Mouse (Mus musculus): ENCODE data around the gene Nbeal2. TPM values are rescaled to one million over a fixed set of nuclear protein-coding genes. Genes with fewer than 3 reads are reported as not detected.

Gene Nbeal2
- total RNA-seq, 4 experiments from 2014 or later, result 2.1 to 4.2 (median 3.1) TPM

GRCm38 (mm10) chr9:110651931-110652722 lies 1.8 kb downstream of the Nbeal2 start:
- no peak for DNase-seq (ENCODE audit: low spot score in 2 of 2)

GRCm38 (mm10) chr9:110649775-110650174 lies 4.2 kb downstream of the Nbeal2 start:
- DNase-seq (ENCODE audit: low spot score in 2 of 2), result no peak

GRCm38 (mm10) chr9:110645219-110645618 lies 8.7 kb downstream of the Nbeal2 start:
- no peak for DNase-seq (ENCODE audit: low spot score in 2 of 2)

- DNase-seq (ENCODE audit: low spot score in 2 of 2), result no peak
Measured at GRCm38 (mm10) chr9:110644295-110644694, 9.7 kb downstream of the Nbeal2 start.

DNA sequence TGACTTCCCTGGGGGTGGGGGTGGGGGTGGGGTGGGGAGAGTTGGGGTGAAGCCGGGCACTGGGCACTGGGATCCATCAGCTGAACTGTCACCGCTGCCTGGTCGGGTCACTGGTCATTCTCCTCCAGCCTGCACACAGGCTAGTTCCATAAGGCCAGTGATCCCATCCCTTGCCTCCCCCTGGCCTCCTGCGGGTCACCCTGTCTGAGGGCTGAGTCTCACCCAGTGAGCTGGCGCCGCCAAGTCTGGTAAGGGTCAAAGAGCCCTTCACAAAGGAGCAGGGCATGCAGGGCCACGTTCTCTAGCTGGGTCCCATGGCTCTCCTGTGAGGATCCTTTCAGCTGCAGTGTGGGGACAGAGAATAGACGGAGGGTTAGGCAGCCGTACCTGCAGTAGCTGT lies 10.2 kb downstream of the Nbeal2 start:
- DNase-seq (ENCODE audit: low spot score in 2 of 2), result no peak

- DNase-seq (ENCODE audit: low spot score in 2 of 2), result no peak
Measured at GRCm38 (mm10) chr9:110642812-110643524, 11.0 kb downstream of the Nbeal2 start.

DNA sequence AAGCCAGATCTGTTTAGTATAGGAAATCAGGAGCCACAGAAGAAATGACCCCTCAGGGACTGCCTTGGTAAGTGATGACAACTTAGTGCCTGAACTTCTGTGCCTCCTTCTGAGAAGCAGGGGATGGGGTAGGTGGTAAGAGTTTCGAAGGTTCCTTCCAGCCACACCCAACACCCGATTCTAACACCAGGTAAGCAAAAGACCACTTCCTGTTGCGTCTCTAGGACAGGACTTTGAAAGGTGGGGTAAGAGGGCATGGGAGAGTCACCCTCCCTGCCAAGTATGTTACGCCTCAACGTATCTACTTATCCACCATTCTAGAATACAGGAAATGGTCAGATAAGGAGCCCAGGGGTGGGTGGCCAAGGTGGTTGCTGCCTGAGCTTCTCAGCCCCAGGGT lies 13.0 kb downstream of the Nbeal2 start:
- DNase-seq (ENCODE audit: low spot score in 2 of 2), result no peak

GRCm38 (mm10) chr9:110638611-110639021 lies 15.3 kb downstream of the Nbeal2 start:
- DNase-seq (ENCODE audit: low spot score in 2 of 2), result no peak

- DNase-seq (ENCODE audit: low spot score in 2 of 2), result peak; percentile 80
Measured at GRCm38 (mm10) chr9:110635225-110635624, 18.7 kb downstream of the Nbeal2 start.

DNA sequence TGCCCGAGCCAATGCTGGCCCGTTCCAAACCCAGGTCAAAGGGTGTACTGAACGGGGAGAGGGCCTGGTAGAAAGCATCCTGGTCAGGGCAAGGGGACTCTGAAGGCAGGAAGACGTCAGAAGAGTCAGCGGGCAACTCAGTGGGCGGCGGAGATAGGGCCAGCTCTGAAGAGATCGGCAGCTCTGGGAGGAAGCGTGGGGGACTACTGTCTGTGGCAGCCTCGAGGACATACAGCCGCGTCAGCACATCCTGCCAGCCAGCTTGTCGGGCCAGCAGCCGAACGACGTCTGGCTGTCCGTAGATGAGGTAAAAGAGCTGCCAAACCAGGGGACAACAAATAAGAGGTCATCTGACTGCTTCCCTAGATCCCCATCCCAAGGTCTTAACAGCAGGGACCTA lies 20.1 kb downstream of the Nbeal2 start:
- DNase-seq (ENCODE audit: low spot score in 2 of 2), result no peak

GRCm38 (mm10) chr9:110632671-110633070 lies 21.3 kb downstream of the Nbeal2 start:
- DNase-seq (ENCODE audit: low spot score in 2 of 2), result no peak

- DNase-seq (ENCODE audit: low spot score in 2 of 2), result no peak
Measured at GRCm38 (mm10) chr9:110631651-110632275, 22.2 kb downstream of the Nbeal2 start.

GRCm38 (mm10) chr9:110631191-110631590 lies 22.8 kb downstream of the Nbeal2 start:
- no peak for DNase-seq (ENCODE audit: low spot score in 2 of 2)

DNA sequence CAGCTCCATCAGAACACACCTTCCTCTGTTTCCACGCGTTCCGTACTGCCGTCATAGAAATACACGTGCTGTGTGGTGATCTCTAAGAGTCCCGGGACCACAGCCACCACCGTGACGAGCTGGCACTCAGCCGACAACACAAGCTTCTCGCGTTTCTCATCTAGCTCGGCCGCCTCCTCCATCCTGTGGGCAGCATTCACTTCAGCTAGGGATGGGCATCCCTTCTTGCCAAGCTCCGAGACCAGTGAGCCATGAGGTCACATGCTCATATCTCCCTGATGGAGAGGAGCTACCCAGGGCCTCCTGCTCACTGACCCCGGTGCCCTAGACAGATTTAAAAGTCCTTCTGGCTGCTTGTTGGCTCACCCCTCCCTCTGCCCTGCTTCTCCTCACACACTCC lies 23.8 kb downstream of the Nbeal2 start:
- DNase-seq (ENCODE audit: low spot score in 2 of 2), result no peak

DNA sequence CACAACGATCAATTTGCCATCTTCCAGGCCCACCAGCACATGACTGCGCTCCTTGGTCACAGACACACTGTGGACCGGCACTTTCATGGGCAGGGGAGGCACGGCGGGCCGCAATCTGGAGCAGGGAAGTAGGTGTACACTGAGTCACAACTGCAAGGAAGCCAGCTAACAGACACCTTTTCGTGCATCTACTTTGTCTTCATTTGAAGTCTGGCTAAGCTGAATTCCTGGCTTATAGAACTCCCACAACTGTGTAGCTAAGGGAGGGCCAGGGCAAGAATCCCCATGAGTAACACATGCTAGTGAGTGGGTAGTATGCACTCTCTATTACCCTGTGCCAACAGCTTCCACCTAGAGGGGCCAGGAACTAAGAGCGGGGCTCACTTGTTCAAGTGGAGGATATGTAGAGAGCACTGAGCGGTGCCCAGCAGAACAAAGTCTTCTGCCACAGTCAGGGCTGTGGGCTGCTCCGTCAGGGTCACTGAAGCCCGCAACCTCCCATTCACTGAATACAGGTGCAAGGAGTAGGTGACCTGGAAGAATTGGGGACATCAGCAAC lies 28.5 kb downstream of the Nbeal2 start:
- DNase-seq (ENCODE audit: low spot score in 2 of 2), result no peak

- DNase-seq (ENCODE audit: low spot score in 2 of 2), result peak; percentile 82 to 91
Measured at GRCm38 (mm10) chr9:110624361-110625166, 29.4 kb downstream of the Nbeal2 start, which contains the start of gene Nradd. Nradd (minus strand) TSS chr9:110624452.

GRCm38 (mm10) chr9:110623416-110624195 lies 30.4 kb downstream of the Nbeal2 start:
- DNase-seq (ENCODE audit: low spot score in 2 of 2), result no peak

DNA sequence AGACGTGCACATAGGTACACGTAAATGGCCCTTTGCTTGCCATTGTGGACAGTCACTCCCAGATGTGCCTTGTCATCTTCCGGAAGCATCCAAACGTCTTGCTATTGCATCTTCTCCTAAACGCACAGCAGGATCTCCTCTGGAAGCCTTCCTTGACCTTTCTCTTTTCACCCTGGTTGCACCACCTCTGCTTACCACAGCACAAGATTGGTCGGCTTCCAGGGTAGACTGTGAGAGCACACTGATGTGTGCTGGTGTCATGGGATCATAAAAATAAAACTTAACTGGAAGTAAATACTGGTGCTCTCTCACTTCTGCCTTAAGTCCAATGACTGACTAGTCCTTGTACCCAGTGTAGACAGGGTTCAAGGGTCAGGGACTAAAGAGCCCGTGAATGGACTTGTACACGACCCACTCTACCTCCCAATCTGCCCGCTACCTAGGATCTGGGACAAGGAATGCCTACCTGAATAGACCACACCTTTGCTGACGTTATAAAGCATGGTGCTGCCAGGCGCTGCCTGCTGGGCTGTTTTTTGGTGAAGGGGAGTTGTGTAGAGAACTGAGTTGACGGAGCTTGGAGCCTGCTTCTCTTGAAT lies 31.2 kb downstream of the Nbeal2 start:
- no peak for DNase-seq (ENCODE audit: low spot score in 2 of 2)

GRCm38 (mm10) chr9:110620685-110621084 lies 33.3 kb downstream of the Nbeal2 start:
- DNase-seq (ENCODE audit: low spot score in 2 of 2), result no peak

DNA sequence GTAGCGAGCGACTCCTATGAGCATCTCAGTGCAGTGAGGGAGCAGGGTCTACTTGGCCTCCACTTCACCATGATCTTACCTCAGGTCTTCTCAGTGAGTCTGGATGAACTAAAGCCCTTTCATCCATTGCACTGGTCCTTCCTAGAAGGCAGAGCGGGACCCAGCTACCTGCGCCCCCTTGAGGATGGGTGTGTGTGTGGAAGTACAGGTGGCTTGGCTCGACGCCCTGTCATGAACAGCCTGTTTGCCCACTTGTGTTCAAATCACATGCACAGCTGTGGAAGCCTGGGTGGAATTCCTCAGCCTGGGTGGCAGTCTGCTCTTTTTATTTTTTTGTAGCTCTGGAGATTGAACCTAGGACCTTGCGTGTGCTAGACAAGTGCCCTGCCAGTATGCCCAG lies 33.8 kb downstream of the Nbeal2 start:
- DNase-seq (ENCODE audit: low spot score in 2 of 2), result no peak
